Mouse (Mus musculus) lung, embryonic 16.5 days (tissue): ENCODE measurements around the gene Adcy10. TPM values are rescaled to one million over a fixed set of nuclear protein-coding genes. Genes with fewer than 3 reads are reported as not detected.
A peak's percentile ranks its signal among the peaks of the same experiment; 100 is the strongest.

ENCODE experiments used
- ATAC-seq: fragments of 200-750 bp; cut with Nextera tagmentation; 2 replicates; pipeline ENCODE4 v1.8.0; 2017; ENCODE audit warnings: low read depth, mild to moderate bottlenecking, moderate library complexity
- H3K27ac ChIP-seq: fragments of 300-500 bp; sonication (generic); 2 replicates; pipeline ENCODE4 v1.5.1; 2014; ENCODE audit warnings: mild to moderate bottlenecking, control low read depth, low read length
- H3K27me3 ChIP-seq: fragments of 300-500 bp; sonication (generic); 2 replicates; pipeline ENCODE4 v1.6.1; 2014; ENCODE audit warnings: low read depth, low read length, mixed read lengths; ENCODE audit not compliant: control insufficient read depth, insufficient read depth
- H3K36me3 ChIP-seq: fragments of 300-500 bp; sonication (generic); 2 replicates; pipeline ENCODE4 v1.6.1; 2014; ENCODE audit warnings: low read length; ENCODE audit not compliant: control insufficient read depth, insufficient read depth
- H3K4me1 ChIP-seq: fragments of 300-500 bp; sonication (generic); replicated peaks from 2 replicates; pipeline ENCODE4 v1.6.1; 2014; ENCODE audit warnings: low read length, mixed read lengths; ENCODE audit not compliant: control insufficient read depth, insufficient read depth
- H3K4me2 ChIP-seq: fragments of 300-500 bp; sonication (generic); 2 replicates; pipeline ENCODE4 v1.6.1; 2014; ENCODE audit warnings: low read depth, low read length, control low read depth
- H3K4me3 ChIP-seq: fragments of 300-500 bp; sonication (generic); 2 replicates; pipeline ENCODE4 v1.5.1; 2014; ENCODE audit warnings: mild to moderate bottlenecking, low read length, control low read depth
- H3K9ac ChIP-seq: fragments of 300-500 bp; sonication (generic); 2 replicates; pipeline ENCODE4 v1.6.1; 2014; ENCODE audit warnings: low read length, control low read depth
- H3K9me3 ChIP-seq: fragments of 300-500 bp; sonication (generic); 2 replicates; pipeline ENCODE4 v1.6.1; 2016; ENCODE audit warnings: low read length; ENCODE audit not compliant: control insufficient read depth
- WGBS: fragments of 180-500 bp; shearing (Covaris S2); extraction: QIAGEN DNeasy Blood & Tissue Kit; methylation state at CpG from one replicate; pipeline ENCODE4 v1.1.7; 2014; 5-methylcytosine and 5-hydroxymethylcytosine counted together
- polyA plus RNA-seq: library from polyadenylated mRNA; unstranded; fragments of >200 nt; fragmentation: Nextera tagmentation; extraction: Ambion mirVana; gene quantifications from 2 replicates; pipeline ENCODE4 v1.2.1, GENCODE M21; 2015

Adcy10 gene
- polyA plus RNA-seq, 1 experiment from 2014 or later = not detected

DNA sequence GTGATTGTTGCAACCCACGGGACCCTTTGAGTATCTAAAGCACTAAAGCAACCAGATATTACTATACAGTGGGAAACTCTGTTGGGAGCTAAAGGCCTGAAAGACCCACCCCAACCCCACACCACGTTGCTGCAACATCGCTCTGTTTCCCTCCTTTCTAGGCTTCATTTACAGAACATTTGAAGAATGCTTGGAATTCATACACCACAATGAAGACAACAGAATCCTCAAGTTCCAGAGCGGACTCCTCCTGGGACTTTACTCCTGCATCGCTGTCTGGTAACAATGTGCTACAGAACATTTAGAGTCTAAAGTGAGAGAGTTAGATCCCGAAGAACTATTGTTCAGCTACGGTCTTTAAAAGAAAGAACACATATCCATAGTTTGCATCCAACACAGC is 82.5 kb downstream of the Adcy10 start:
- ATAC-seq = no peak
- no peak overlapping the region for H3K4me3 ChIP-seq
- H3K27ac ChIP-seq = no peak overlapping the region
- H3K9me3 ChIP-seq = no peaks in the 10 kb centered on the region
- WGBS = 73% methylated on average over 7 of the region's 7 CpGs
- no peaks in the 10 kb centered on the region for H3K4me1 ChIP-seq
- H3K9ac ChIP-seq = no peak overlapping the region
- no peak overlapping the region for H3K4me2 ChIP-seq
- no peaks in the 10 kb centered on the region for H3K36me3 ChIP-seq
- H3K27me3 ChIP-seq = no peaks in the 10 kb centered on the region

DNA sequence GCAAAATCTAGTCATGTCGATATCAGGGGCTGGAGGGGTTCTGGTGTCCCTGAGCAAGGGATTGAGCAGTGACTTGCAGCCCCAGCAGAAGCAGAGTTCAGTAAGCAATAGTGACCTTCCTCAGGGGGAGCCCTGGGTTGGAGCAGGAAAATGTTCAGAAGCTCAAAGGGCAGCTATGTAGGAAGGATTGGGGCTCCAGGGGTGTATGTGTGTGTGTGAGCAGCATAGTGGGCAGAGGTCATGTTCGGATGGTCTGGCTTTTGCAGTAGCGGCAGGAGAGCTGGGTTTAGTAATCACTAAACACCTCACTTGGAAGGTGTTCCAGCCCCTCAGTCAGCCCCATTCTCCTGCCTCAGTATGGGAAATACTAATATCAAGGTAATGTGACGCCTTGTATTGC is 91.0 kb downstream of the Adcy10 start:
- no peak for ATAC-seq
- Histone ChIP-seq H3K4me3 (no peak overlapping the region), H3K9me3 (no peaks in the 10 kb centered on the region), H3K27me3 (no peaks in the 10 kb centered on the region), H3K9ac (no peak overlapping the region), H3K4me1 (no peaks in the 10 kb centered on the region), H3K27ac (no peak overlapping the region), H3K4me2 (no peak overlapping the region), H3K36me3 (no peaks in the 10 kb centered on the region)
- 74% methylated on average over 4 of the region's 4 CpGs for WGBS

DNA sequence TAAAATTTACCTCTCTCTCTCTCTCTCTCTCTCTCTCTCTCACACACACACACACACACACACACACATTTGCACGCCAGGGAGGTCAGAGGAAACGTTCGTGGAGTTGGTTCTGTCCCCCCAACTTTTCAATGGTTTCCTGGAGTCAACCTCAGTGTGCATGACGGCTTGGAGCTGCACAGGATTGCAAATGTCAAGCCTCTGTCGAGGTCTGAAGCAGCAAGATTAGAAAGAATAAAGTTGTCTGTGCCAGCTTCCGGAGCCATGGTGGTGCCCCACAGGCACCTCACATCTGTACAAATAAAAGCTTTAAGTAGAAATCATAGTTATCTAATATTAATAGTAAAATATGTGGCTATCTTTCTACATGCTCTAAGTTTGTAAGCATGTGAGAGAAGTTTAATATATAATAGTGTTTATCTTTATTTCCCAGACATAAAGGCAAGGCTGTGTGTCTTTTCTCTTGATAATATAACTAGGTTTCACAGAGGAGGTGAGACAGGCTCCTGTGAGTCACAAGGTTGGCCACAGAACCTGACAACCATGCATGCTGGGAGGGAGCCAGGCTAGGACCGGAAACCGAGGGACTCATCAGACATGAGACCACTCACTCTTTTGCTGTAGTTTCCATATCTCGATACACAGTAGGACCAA is 91.6 kb downstream of the Adcy10 start:
- WGBS = 53% methylated on average over 9 of the region's 9 CpGs
- ATAC-seq = no peak
- no peak overlapping the region for H3K4me3 ChIP-seq

DNA sequence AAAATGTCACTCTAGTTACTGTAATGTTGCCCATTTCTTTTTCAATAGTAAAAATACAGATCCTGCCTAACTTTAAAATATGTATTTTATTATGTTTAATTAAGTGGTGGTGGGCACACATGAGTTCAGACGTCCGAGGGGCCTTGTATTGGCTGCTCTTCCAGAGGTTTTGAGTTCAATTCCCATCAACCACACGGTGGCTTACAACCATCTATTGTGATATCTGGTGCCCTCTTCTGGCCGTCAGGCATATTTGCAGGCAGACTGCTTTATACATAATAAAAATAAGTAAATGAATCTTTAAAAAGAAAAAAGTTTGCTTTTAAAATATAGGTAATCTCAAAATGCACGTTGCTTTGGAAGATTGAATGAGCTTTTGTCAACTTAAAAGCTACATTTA is 94.3 kb downstream of the Adcy10 start:
- no peak overlapping the region for H3K27ac ChIP-seq
- H3K9me3 ChIP-seq = no peaks in the 10 kb centered on the region
- no peak overlapping the region for H3K4me3 ChIP-seq
- no peaks in the 10 kb centered on the region for H3K4me1 ChIP-seq
- H3K36me3 ChIP-seq = no peaks in the 10 kb centered on the region
- no peak for ATAC-seq
- H3K9ac ChIP-seq = no peak overlapping the region
- no peaks in the 10 kb centered on the region for H3K27me3 ChIP-seq
- H3K4me2 ChIP-seq = no peak overlapping the region
- WGBS = 52% methylated on average over 5 of the region's 5 CpGs

More for the DNA sequence above, 91.6 kb downstream of the Adcy10 start:
- H3K4me2 ChIP-seq = no peak overlapping the region
- H3K9me3 ChIP-seq = no peaks in the 10 kb centered on the region
- no peaks in the 10 kb centered on the region for H3K27me3 ChIP-seq
- no peak overlapping the region for H3K9ac ChIP-seq
- no peaks in the 10 kb centered on the region for H3K4me1 ChIP-seq
- H3K36me3 ChIP-seq = no peaks in the 10 kb centered on the region
- H3K27ac ChIP-seq = no peak overlapping the region

DNA sequence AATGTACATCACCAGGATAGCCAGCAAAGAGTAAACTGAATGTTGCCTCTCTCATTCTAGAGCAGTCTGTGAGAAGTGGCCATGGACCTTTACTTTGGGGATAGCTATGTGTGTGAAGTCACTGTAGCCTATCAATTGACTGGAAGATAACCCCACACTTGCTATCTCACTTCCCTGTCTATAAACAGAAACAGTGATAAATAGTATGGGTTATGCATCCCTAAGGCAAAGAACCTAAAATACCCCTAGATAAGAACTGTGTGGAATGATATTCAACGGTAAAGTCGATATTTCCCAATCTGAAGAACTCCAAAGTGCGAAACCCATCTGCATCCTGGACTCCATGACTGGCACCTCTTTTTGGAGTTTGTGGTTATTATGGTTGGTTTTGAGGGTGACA is 96.3 kb downstream of the Adcy10 start:
- Histone ChIP-seq H3K4me2 (no peak overlapping the region), H3K9me3 (no peaks in the 10 kb centered on the region), H3K4me1 (peaks cover 8% of the 10 kb centered on the region), H3K27me3 (no peaks in the 10 kb centered on the region), H3K36me3 (no peaks in the 10 kb centered on the region), H3K9ac (no peak overlapping the region), H3K4me3 (no peak overlapping the region), H3K27ac (no peak overlapping the region)
- 84% methylated on average over 3 of the region's 3 CpGs for WGBS
- no peak for ATAC-seq

DNA sequence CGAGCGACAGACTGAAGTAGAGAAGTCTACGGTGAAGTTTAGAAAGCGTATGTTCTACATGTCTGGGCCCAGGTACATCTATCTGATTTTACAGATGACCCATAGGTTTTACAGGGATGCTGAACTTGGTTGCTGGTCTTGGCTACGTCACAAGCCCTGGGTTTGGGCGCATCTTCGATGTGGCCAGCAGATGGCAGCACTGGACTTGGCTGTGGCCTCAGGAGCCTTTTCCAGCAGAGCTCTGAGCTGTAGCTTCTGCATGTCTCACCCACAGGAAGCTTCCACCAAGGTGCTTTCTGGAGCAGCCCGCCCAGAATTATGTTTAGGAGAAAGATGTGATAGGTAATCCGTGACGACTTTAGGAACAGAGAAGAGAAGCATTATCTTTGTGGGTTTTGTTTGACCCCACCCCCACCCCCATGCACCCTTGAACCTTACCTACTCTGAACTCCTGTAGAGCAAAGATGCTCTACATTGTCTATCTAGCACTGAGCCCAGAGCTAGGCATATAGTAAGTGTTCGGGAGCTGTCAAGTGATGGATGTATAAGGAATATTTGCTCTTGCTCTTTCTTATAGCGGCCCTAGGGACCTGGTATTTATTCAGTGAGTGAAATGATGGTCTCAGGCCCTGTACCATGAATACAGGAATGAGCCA is 98.7 kb downstream of the Adcy10 start:
- peak; percentile 49 for ATAC-seq
- Histone ChIP-seq H3K9me3 (no peaks in the 10 kb centered on the region), H3K4me3 (no peak overlapping the region), H3K9ac (no peak overlapping the region), H3K36me3 (no peaks in the 10 kb centered on the region), H3K27ac (no peak overlapping the region), H3K4me1 (peaks cover 25% of the 10 kb centered on the region), H3K4me2 (no peak overlapping the region), H3K27me3 (no peaks in the 10 kb centered on the region)
- WGBS = 24% methylated on average over 12 of the region's 12 CpGs

DNA sequence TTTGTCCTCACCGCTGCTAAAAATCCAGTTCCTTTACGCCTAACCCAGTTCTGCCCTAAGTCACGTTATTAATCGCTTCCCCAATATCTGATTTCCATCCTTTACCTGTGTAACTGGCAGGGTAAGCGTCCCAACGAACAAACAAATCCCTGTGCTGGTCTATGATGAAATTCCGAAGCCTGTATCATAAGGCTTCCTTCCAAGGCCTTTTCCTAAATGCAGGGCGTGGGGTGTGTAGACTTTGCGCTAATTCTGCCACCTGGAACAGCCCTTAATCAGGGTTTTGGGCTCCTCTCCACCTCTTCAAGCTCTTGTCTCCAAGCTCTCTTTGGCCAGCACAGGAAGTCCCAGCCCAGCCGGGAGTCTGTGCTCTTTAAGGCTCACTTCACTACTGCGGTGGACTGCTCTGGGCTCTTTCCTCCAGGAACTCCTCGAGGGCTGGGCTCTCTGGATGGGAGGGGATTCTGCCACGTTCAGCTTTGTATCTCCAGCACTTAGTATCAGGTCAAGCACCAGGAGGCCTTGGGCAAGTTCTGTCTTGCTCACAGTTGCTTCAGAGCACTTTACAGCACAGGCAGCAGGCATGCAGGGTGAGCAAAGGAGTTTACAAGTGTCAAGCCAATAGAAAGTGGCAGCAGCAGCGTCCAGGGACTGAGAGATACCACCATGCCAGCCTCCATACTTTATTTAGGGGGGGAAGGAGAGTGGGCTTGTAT is 100.6 kb downstream of the Adcy10 start:
- Histone ChIP-seq H3K27ac (peak overlapping the region; percentile 47; the same call in 1 of the 2 replicates), H3K27me3 (no peaks in the 10 kb centered on the region), H3K9ac (0 out of 2 replicates have a peak overlapping the region, but pooled peaks have one; percentile 39), H3K4me1 (peaks cover 38% of the 10 kb centered on the region), H3K9me3 (no peaks in the 10 kb centered on the region), H3K36me3 (no peaks in the 10 kb centered on the region), H3K4me3 (no peak overlapping the region), H3K4me2 (no peak overlapping the region)
- WGBS = 57% methylated on average over 14 of the region's 14 CpGs
- no peak for ATAC-seq

DNA sequence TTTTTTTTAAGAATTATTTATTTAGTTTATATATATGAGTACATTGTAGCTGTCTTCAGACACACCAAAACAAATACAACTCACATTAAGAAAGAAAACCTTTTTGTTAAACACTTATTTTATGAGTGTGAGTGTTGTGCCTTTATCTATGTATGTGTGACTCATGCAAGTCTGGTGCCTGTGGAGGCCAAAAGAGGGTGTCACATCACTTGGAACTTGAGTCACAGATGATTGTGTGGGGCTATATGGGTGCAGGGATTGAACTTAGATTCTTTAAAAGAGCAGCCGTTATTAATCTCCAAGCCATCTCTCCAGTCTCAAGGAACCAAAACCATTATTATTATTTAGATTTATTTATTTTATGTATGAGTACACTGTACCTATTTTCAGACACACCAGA is 101.4 kb downstream of the Adcy10 start:
- Histone ChIP-seq H3K9ac (no peak overlapping the region), H3K9me3 (no peaks in the 10 kb centered on the region), H3K36me3 (no peaks in the 10 kb centered on the region), H3K4me3 (no peak overlapping the region), H3K4me2 (no peak overlapping the region), H3K27ac (no peak overlapping the region), H3K27me3 (no peaks in the 10 kb centered on the region), H3K4me1 (peaks cover 44% of the 10 kb centered on the region)
- ATAC-seq = no peak
- WGBS = 80% methylated on average over 1 of the region's 1 CpGs

DNA sequence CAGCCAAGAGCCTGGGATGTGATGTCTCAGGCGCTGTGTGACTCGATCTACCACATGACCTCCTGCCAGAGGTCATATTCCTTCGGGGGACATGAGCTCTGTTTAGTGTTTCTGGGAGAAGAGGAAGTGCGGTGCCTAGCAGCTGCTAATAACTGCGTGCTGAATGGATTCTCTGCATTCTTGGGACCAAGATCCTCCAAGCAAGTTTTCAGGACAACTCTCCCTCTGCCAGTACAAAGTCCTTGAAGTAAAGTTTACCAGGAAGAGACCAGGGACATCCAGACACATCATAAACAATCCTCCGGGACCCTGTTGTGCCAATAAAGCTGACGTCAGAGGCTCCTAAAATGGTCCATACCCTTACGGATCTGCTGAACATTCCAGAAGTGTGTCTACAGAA is 102.9 kb downstream of the Adcy10 start:
- Histone ChIP-seq H3K9me3 (no peaks in the 10 kb centered on the region), H3K27me3 (no peaks in the 10 kb centered on the region), H3K4me1 (peaks cover 47% of the 10 kb centered on the region), H3K4me3 (no peak overlapping the region), H3K9ac (no peak overlapping the region), H3K27ac (peak overlapping the region; percentile 88), H3K36me3 (peaks cover 10% of the 10 kb centered on the region), H3K4me2 (no peak overlapping the region)
- WGBS = 25% methylated on average over 8 of the region's 8 CpGs
- peak; percentile 43 for ATAC-seq
